Mouse (Mus musculus) urinary bladder, adult 2 months (tissue): ENCODE data around the gene Etfrf1. TPM values are rescaled to one million over a fixed set of nuclear protein-coding genes. Genes with fewer than 3 reads are reported as not detected.

Experiments used
- DNase-seq: peaks from one replicate; pipeline ENCODE4 v3.0.0; 2022; ENCODE audit warnings: low spot score
- polyA plus RNA-seq: library from polyadenylated mRNA; depleted of rRNA; stranded (reverse); fragments of >200 nt; gene quantifications from 2 replicates; pipeline ENCODE4 v1.2.3, GENCODE M21; 2012; rRNA removed

Etfrf1 gene
- polyA plus RNA-seq, 1 experiment: 44.4 TPM

GRCm38 (mm10) chr6:145224246-145224645, 13.3 kb downstream of the Etfrf1 start:
- DNase-seq: no peak

GRCm38 (mm10) chr6:145226296-145226695, 15.4 kb downstream of the Etfrf1 start:
- no peak for DNase-seq

DNA sequence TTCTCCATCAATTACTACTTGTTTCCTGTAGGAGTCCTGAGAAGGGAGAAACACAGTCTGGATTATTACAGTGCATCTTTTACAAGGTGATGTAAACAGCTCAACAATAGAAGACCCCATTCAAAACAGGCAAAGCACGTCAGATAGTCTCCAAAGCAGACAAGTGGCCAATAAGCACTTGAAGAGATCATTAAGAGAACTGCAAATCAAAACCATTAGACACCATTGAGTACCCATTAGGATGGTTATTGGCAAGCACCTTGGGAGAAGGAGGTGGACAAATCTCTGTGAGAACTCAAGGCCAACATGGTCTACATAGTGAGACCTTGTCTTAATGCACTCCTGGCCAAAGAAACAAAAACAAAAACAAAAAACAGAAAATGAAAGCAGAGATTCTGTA, 23.5 kb downstream of the Etfrf1 start:
- DNase-seq: no peak

GRCm38 (mm10) chr6:145235367-145235766, 24.4 kb downstream of the Etfrf1 start:
- DNase-seq: no peak

DNA sequence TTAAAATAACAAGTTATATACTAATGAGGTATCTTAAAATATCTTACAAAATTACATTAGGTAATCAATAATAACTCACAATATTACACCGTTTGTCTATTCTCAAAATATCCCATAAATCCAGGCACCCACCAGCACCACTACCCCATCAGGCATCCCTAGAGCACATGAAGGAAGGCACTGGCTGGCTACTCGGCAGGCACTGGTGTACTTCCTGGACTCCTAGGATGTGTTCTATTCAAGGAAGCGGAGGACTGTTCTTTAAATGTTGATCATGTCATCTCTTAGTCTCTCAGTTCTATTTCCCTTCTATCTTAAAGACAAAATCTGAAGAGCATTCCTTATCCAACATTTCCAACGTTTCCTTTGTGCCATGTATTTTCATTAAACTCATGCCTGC, 26.2 kb downstream of the Etfrf1 start:
- no peak for DNase-seq

GRCm38 (mm10) chr6:145240285-145240684, 29.4 kb downstream of the Etfrf1 start:
- no peak for DNase-seq

DNA sequence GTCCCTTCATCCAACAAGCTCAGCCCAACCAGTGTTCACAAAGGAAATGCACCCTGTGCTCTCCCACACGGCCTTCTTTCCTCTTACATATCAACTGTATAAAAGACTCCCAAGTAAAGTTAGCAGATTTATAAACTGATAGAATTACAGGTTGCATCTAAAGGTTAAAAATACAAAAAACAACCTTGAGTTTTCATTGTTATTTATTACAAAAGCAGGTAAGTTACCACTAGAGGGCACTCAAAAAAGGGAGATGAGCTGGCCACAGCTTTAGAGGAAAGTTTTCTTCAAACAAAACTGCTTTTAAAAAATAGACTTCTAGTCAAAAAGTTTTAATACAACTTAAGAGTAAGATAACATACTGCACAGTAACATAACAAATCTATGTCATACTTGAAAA, 31.6 kb downstream of the Etfrf1 start:
- DNase-seq: no peak

- DNase-seq: no peak
Observed at GRCm38 (mm10) chr6:145246841-145247240, 35.9 kb downstream of the Etfrf1 start.

GRCm38 (mm10) chr6:145247886-145248285, 37.0 kb downstream of the Etfrf1 start:
- DNase-seq: no peak

- peak; percentile 54 for DNase-seq
Observed at GRCm38 (mm10) chr6:145249291-145250184, 38.6 kb downstream of the Etfrf1 start.

DNA sequence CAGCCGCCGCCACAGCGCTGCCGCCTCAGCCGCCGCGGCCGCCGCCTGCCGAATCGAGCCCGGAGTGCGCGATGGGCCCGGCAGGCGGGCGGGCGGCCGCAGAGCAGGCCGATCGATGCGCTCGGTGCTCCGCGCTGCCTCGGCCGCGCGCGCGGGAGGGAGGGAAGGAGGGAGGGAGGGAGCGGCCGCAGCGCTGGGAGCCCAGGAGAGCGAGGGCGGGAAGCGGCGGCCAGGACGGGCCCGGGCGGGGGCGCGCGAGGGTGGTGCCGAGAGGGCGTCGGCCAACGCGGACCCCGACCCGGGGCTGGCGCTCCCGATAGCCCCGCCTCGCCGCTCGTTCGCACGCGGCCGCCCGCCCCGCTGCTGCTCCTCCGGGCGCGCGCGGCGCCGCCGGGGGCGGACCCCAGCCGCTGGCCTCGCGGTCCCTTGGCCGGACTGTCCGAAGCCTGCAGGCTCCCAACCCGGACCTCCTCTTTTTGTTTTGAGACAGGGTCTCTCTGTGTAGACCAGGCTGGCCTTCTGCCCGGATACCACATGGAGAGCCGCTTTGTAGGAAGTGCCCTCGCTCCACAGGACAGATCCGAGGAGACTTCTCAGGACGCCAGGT, 39.4 kb downstream of the Etfrf1 start, which contains the start of gene Kras:
Gene Kras (minus strand): TSS at position 55 of the 607 bp plus-strand sequence.
- DNase-seq: peak; percentile 89

DNA sequence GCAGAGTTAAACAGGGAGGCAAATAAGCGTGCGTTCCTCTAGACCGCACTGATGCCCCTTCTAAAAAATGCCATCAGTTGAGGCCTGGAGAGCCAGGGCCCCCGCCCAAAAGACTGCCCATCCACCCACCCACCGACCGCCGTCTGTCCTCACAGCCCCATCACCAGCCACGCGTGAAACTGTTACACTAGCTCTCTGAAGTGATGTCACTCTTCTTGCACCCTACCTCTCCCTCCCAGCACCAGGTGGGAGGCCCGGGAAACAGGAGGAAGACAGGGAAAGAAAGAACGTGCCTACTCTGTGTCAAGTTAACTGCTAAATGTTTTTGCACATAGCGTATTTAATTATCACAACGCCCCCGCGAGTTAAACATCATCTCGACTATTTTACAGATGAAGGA, 39.9 kb downstream of the Etfrf1 start:
- DNase-seq: no peak

- DNase-seq: no peak
Observed at GRCm38 (mm10) chr6:145255952-145256700, 45.2 kb downstream of the Etfrf1 start.

GRCm38 (mm10) chr6:145256701-145257073, 45.8 kb downstream of the Etfrf1 start:
- no peak for DNase-seq

GRCm38 (mm10) chr6:145262314-145262713, 51.4 kb downstream of the Etfrf1 start:
- DNase-seq: no peak

Other genes starting within 250 kb of the Etfrf1 start
- 1.3 and 2.3 TPM in 2 replicates for gene Bcat1, start 134.9 kb upstream of the Etfrf1 start, polyA plus RNA-seq
- gene Lrmp, start 95.5 kb upstream of the Etfrf1 start, polyA plus RNA-seq: 5.9 and 7.9 TPM in 2 replicates
- 0.63 and 0.74 TPM in 2 replicates for gene Casc1, start 129 bp upstream of the Etfrf1 start, polyA plus RNA-seq
- gene Kras, start 39.1 kb downstream of the Etfrf1 start, polyA plus RNA-seq: 21.8 and 26.6 TPM in 2 replicates